Mouse (Mus musculus): Measurements from ENCODE around the gene Ift27.

Gene Ift27

DNA sequence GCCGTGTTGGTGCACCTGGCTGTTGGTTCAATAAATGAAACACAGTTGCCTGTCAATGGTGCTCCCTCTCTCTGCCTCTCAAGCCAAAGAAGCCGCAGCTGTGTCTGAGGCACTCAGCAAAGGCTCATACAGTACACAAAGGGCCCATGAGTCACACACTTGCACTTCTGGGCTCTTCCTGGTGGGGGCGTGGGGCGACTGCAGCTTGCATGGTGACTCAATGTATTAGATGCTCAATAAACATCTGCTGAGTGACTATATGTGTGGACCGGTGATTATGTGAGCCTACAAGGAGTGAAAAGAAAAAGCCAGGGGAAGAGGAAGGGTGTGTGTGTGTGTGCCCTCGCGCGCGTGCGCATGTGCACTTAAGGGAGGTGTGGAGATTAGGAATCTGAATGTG is 2.3 kb downstream of the Ift27 start:
- peak; percentile 43 for DNase-seq

DNA sequence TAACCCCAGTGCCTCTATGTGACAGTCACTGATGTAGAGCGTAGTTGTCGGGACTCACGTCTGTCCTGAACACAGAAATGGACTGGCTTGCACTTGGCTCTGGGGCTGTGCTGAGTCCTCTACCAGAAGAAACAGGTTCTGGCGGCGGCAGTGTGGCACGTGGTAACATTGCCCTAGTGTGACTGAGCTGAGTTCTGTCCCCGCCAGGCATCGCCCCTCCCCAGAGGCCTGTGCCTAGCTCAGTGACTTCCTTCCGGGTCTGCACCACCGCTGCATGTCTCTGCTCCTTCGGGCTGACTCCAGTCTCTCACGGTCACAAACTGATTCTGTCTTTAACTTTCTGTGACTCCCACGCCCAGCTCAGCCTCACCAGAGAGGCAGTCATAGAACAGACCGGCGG is 3.2 kb downstream of the Ift27 start:
- DNase-seq = no peak

DNA sequence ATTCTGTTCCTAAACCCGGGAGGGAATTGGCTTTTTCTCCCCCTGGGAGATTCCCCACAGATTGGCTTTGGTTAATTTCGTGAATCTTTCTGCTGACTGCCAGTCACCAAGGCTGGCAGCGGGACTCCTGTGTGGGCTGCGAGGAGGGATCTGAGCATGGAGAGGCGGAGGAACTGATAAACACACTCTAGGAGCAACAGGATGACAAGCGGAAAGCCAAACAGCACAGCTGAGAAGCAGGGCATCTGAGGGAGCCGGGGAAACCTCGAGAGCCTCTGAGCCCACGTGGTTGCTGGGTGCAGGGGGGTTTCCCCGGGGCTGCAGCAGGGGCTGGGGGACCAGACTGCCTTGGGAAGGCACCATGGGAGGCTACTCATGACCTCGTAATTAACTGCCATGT is 4.3 kb downstream of the Ift27 start:
- DNase-seq = peak; percentile 28

DNA sequence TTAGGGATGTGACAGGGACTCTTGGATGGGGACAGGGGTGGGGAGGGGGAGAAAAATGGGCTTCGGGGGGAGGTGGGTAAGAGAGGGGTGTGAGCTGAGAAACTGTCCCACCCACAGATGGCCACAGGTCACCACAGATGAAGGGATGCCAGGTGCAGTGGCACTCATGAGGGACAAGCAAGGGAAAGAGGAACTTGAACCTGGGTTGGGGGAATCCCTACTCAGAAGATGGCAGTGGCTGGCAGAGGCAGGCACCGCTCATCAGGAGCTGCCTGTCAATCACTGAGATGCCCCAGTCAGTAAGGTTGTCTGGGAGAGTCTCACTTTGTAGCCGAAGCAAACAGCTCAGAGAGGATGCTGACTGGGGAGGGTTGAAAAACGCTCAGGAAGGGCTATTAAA is 8.6 kb downstream of the Ift27 start:
- DNase-seq = no peak

DNA sequence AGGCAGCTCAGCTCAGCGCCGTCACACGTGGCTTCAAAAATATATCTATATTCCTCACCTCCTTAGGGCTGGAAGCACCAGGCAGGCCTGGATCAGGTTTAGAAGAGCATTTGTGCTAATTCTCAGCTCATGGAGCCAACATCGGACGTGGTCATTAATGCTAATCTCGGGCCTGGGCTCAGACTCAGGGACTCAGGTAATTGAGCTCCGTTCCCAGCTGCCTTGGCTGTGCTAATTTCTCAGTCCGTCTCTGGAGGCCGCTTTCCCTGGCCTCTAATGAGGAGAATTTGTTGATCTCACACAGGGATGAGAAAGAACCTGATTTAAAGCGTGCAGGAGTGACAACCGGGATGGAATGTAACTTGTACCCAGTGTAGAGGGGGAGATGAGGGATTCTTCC is 9.4 kb downstream of the Ift27 start:
- no peak for DNase-seq

DNA sequence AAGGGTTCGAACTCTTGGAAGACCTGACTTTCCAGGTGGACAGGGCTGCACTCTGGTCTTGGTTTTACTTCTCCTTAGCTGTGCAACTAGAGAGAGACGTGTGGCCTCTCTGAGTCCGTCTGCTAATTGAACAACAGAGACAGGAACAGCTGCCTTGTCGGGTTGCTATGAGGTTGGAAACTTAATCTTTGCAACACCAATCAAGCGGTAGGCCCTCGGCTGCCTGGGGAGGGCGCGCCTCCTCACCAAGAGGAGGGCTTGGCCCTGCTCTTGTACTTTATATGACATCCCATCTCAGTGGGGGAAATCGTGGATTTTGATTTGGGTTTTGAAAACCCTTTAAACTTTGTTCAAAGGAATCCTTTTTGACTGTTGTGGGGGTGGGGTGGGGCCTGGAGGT is 12.0 kb downstream of the Ift27 start:
- DNase-seq = no peak

DNA sequence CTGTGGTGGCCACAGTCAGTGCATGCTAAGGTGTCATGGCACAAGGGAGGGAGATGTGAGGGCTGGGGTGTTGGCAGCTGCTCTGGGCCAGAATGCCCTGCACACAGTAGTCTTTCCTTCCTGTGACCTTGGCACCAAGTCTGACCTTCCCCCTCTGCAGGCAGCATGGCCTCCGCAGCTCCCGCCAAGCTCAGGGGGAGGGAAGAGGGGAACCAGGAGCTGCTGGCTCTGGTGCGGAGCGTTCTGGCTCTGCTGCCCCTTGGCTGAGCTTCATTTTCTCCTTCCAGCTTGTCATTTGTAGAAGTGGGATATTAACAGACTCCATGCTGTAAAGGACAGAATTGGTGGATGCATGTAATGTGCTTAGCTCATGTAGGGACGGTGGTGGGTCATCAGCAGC is 15.6 kb downstream of the Ift27 start:
- DNase-seq = no peak

DNA sequence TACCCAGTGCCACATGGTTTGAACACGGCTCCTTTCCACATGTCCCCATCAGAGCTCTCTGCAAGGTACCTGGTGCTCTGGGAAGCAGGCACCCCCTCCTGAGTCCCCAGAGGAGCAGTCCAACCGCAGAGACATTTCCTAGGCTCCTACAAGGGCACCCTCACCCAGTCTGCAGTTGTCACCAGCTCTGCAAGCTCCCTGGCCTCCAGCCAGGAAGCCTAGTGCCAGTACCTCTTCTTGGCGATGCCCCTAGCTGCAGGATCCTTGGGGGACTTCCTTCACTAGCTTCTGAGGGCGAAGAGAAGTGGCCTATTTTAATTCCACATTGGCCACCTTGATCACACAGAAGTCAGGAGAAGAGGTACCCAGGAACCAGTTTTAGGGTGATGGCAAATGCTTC is 16.1 kb downstream of the Ift27 start:
- no peak for DNase-seq

DNA sequence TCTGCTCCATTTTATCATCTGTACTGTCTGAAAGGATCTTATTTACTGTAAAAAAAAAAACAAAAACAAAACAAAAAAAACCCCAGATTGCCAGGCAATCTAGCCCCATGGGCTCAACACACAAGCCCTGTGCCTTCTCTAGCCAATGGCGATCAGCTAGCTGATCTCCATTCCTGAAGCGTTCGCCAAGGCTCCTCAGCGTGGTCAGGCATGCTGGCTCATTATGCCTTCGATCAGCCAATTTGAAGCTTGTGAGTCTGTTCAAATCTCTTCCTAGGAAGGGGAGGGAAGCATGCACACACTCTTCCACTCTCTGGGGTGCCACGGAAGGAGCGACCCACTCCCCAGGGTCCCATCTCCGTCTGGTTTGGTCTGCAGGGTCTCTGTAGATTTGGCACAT is 16.6 kb downstream of the Ift27 start:
- DNase-seq = no peak

DNA sequence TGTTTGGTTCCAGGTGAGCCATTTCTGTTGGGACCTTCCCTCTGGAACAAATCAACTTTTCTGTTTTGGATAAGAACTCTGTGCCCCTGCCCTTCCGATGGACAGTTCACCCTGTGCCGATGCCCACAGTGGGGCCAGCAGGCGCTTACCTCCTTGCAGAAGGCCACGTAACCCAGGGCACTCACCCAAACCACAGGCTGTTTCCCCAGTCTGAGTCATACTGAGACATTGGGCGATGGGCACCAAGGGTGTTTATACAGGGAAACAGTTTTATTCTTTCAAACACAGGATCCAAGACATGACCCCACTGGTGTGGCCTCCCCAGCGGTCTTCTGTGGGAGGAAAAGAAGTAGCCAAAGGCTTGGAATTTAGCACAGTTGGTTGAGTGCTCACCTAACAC is 18.5 kb downstream of the Ift27 start:
- DNase-seq = no peak

DNA sequence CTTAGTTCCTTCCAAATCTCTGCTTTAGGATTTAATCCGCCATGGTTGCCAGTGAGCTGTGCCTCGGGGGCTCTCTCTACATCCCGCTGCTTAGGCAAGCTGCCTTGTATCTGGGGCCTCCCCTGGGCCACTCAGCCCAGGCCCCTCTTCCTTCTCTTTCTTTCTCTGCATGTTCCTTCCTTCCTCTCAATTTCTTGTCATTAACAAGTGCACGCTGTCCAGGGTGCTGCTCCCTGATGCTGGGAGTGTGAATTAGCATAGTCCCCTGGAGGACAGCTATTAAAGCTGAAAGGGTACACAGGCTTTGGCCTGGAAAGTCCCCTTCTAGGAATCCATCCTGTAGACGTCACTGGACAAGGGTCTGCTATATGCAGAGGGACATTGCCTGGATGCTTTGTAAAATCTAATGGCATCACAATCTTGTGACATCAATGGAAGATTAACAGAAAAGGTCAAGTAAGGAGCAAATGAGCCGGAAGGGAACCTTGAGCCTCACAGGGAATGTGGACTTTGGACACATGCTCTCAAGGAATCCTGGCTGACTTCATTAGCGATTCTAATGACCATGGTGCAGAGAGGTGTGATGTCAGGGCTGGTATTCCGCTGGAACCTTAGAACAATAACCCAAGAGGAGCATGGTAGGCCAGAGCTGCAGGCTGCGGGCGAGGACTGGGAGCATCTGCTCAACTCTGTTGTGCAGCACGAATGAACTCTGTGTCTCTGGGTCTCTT is 20.7 kb downstream of the Ift27 start:
- DNase-seq = no peak

DNA sequence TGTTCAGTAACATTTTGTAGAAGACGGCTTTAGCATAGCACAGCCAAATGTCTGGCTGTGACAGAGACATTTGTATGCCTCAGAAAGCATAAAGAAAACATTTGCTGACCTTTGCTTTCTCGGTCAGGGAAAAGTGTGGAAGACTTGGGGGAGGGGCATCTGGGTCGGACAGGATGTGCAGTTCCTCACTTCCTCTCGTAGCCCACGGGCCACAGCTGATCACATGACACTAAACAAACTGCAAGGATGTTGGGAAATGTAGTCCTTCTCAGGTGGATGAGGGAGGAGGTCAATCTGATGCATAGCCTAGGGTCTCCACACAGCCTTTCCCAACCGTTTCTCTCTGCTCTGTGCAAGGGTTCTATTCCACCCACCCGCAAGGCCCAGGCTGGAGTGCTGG is 25.3 kb downstream of the Ift27 start:
- no peak for DNase-seq

DNA sequence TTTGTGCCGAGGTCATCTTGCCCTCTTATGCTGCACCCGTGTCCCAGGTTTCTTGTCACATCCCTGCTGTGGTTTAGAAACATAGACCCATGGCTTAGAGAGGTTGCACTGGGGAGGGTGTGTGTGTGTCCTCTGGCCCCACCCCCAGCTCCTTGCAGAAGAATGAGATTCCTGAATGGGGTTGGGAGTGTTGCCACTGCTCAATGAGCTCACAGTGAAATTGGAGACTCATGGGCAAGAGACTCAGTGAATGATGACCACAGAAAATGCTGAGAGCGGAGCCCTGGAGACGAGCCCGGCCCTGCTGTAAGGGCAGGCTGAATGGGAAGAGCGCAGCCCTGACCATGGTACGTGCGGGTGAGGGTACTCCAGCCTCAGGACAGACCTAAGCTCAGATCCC is 33.7 kb downstream of the Ift27 start:
- no peak for DNase-seq

DNA sequence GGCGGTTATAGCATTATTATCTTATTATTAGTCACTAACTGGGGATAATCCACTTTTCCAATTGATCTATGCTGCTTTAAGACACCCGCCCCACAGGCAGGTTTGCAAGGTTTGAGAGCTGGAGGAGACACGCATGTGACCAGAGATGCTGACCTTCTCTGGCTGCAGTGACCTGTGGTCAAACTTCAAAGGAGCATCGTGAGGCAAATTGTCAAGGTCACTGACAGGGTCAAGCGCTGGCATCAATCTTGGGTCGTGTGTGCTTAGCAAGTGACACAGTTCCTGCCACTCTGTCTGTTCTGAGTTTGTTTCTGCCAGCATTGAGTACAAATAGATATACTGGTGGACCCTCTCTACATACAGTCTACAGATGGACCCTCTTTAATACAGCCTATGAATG is 39.3 kb downstream of the Ift27 start:
- DNase-seq = no peak

DNA sequence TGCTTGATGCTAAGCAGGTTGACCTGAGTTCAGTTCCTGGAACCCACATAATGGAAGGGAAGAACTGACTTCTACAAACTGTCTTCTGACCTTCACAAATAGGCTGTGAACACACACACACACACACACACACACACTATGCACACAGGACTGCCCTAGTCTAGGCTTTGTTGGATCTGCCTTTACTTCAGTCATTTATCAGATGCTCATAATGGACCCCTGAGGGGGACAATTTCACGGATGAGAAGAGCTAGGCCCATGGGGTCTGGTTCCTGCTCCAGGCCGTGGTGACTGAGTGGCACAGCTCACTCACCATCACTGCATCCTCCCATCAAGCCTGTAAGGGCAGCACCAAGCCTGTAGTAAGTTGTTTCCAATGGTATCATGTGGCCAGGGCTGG is 40.5 kb downstream of the Ift27 start:
- DNase-seq = no peak

DNA sequence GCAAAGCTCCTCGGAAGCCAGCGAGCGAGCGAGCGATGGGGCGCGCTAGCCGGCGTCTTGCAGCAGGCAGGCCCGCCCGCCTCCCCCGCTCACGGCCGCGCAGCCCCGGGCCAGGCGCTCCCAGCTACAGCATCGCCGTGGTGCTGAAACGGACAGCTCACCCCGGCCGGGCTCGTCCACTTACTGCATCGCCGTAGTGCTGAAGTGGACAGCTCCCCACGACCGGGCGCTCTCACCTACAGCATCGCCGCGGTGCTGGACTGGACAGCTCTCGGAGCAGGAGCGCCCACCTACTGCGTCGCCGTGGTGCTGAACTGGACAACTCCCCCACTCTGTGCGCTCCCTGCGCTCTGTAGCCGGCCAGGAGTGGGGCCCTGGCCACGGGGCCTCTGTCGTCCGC is 54.2 kb downstream of the Ift27 start, which contains the start of gene Cacng2:
Gene Cacng2, minus strand, starts transcription at position 325 of the 400 bp plus-strand sequence.
- peak; percentile 92 for DNase-seq

DNA sequence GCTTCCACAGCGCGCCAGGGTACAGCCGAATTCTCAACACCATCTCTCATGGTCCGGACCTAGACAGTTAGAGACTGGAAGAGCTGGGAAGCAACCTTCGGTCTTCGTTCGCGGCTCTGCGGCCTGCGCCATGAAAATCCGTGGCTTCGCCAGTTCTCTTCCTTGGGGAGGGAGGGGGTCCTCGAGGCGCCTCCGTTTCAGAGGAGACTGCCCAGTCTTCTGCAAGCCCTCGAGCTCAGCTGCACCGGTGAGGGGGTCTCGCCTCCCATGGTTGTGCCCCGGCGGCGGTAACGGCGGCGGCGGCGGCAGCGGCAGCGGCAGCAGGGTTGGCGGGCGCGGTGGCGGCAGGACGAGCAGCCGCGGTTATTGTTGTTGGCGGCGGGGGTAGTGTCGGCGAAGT is 54.7 kb downstream of the Ift27 start:
- no peak for DNase-seq

DNA sequence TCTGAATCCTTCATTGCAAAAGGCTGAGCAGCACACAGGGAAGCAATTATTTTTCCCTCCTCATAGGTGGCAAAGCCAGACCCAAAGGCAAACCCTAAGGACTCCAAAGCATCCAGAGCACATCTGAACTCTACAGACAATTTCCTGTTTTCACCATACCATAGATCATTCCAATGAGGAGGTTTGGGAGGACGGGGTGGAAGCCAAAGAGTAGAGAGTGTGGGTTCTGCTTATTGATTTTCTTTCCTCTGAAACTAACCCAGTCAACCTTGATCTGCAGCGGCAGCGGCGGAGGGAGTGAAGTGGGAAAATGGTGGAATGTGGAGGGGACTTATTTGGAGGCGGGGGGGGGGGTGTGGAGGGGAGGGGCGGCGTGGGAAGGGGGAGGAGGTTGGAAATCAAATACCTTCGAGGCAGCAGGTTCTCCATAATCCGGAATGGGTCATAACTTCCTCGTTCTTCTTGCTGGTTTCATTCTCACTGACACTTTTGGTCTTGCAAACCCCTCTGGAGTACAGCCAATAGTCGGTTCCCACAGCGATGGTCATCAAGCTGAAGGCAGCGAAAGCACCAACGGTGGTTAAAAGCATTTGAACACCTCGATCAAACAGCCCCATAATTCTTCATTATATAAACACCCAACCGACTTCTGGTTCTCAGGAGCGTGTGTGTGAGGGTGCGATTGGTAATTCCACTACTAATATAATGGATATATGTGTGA is 55.5 kb downstream of the Ift27 start:
- DNase-seq = no peak

DNA sequence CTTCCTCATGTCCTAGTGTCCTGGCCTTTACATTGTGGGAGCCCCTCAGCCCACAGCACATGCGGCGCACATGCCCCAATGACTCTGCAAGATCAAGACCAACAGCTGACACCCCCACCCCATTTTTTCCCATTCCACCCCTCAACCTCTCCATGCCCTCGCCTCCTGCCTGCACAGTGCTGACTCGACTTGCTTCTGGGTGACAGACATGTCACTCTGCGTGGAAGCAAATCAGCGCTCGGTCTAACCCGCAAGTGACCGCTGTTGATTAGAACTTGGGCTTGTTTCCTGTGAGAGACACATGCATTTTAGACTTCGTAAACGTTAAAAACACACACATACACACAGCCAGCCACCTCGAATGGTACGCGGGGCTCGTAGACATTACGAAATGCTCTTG is 56.2 kb downstream of the Ift27 start:
- no peak for DNase-seq

DNA sequence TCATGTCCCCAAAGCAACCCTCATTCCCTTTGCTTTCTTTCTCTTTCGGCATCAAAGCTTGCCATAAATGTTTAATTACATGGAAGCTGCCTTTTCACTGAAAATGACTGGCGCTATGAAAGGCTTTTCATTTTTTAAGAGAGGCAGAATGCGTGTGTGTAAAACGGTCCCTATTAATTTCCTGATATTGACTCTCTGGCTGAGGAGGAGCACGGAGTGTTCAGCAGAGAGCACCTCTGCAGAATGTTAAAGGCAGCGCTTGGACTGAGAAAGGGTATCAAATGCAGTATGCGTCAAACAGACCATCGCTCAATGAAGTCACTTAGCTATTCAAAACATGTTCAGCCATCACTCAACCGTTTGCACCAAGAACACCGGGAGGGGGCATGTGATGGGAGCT is 57.0 kb downstream of the Ift27 start:
- DNase-seq = no peak

DNA sequence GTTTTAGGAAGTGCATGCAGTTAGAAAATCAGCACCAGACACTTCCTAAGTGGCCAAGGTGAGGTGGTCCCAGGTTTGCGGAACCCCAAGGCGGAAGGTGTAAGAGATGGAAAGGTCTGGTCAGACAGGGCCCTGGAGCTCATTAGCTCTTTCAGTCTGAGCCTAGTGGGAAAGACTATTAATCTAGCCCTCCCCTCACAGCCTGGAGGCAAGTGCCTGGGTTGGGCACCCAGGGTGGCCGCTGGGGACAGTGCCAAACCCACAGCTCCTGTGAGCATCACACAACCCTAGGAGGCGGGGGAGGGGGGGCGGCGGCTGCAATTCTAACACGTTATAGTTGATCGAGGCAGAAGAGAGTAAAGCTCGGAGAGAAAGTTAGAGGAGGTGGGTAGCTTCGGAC is 57.7 kb downstream of the Ift27 start:
- no peak for DNase-seq

All from right cerebral cortex, postnatal 14 days (tissue).